Mouse (Mus musculus) left cerebral cortex, adult 8-10 months (tissue): ENCODE results near the gene Map3k20. TPM values are rescaled to one million over a fixed set of nuclear protein-coding genes. Genes with fewer than 3 reads are reported as not detected.

ENCODE experiments used
- DNase-seq, 2 experiments: peaks; one replicate each; pipeline ENCODE4 v3.0.0; 2022; ENCODE audit warnings: low spot score in 2 of 2
- total RNA-seq, 4 experiments: library from RNA; stranded (reverse); gene quantifications; 2 replicates each; pipeline ENCODE4 v1.2.4; 2022

Gene Map3k20
- total RNA-seq, 4 experiments from 2014 or later: 8.7 to 13.5 (median 10.0) TPM

DNA sequence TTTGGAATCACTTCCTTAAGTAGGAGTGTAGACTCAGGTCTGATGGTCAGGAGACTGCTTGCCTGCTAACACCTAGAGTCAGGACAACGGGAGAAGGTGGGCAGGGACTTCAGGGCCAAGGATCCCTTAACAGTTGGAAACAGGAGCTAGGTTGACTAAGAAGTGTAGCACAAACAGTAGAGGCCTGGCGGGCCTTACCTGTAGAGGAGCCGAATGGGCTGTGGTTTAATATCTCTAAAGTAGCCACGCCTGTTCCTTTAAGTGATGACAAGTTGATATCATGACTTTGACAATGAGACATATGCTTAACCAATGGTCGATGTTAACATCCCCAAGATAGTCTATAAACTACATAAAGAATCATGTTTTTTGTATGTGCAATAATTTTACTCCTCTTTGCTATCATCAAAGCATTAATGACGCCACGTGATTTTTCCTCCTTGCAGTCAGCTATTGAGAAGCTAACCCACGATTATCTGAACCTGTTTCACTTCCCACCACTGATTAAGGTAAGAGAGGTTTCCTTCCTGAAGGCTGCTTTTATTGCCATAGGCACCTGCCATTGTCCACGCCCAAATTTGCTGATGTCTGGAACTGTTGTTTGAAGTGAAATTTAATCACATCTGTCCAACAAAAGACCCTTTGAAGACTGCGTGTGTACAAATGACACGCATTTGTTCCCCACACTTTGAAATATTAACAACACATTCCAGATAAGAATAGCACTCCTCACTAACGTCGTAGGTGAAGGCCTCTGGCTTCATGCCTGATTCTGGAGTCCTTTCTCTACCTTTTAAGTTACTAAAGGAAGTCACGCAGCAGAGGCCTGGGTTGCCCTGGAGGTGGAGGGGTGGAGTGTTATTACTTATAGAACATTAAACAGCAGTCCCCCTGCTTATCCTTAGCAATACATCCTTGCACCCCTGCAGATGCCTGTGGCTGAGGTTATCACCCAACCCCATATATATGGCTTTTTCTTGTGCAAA is 131.0 kb downstream of the Map3k20 start:
- DNase-seq: no peak

DNA sequence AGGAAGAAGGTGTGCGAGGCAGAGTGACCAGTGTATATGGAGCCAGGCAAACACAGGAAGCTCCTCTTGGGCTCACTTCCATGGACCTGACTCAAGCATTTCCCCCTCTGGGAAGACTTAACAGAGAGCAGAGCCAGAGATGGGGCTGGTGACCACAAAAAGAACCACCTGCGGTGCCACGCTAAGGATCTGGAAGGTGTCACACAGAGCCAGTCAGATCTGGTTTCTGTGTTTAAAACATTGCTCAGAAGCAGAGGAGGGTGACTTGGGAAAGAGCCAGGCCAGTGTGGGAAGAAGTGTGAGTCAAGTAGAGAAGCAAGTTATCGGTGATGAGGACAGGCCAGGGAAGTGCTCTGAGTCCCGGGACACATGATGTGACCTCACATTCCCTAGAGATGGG is 135.1 kb downstream of the Map3k20 start:
- no peak for DNase-seq

GRCm38 (mm10) chr2:72424656-72425055 is 139.2 kb downstream of the Map3k20 start:
- no peak for DNase-seq

DNA sequence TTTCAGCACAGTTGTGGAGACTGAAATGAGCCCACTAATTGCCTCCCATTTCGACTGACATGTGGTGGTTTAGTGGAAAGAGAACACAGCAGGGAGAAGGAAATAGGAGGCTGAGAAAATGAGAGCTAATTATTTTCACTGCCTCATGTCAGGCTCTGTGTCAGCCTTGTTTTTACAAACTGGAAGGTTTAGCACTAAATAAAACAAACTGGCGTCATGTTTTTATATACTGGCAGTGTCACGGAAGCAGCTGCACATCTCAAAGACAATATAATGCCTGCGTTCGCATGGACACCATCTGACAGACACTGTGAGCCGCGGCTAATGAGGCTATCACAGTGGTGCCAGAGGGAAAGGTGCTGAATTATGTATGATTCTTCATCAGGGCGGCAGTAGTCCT is 141.3 kb downstream of the Map3k20 start:
- no peak for DNase-seq

- DNase-seq: no peak
Measured at GRCm38 (mm10) chr2:72427288-72427687, 141.9 kb downstream of the Map3k20 start.

GRCm38 (mm10) chr2:72438941-72439533 is 153.6 kb downstream of the Map3k20 start:
- DNase-seq: no peak

- no peak for DNase-seq
Measured at GRCm38 (mm10) chr2:72441010-72441409, 155.6 kb downstream of the Map3k20 start.

DNA sequence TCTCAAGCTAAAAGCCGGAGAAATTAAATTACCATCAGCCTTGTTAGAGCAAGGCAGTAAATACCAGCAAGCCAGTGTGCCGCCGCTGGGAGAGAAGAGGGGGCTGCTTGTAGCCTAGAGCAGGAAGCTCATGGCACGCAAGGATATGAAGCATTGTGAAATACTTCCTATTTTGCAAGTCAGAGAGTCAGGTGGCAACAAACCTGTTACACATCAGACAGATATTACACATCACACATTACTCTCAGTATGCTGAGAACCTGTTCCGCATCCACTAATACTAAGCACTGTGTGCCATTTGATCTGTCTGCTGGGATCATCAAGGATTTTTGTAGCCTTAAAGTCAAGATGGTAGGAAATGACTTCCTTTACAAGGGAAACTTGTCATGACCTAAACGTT is 157.4 kb downstream of the Map3k20 start:
- no peak for DNase-seq

GRCm38 (mm10) chr2:72443960-72444359 is 158.5 kb downstream of the Map3k20 start:
- DNase-seq: no peak

DNA sequence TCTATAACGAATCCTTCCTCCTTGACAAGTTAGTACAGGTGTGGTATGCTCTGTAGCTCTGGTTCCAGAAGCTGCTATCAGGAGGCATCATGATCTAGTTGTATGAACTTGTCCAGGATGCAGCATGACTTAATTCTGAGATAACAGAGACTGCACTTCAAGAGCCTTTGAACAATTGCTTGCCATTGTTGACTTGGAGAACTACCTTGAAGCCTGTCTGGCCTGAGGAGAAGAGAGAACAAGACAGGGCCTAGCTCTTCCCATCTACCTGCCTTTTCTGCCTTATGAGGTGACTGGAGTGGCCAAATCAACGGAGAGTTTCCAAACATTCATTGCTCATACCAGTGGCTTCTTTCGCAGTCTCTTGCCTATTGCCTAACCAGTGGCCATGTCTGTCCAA is 160.7 kb downstream of the Map3k20 start:
- no peak for DNase-seq

- DNase-seq: no peak
Measured at GRCm38 (mm10) chr2:72446615-72447014, 161.2 kb downstream of the Map3k20 start.

- DNase-seq: no peak
Measured at GRCm38 (mm10) chr2:72453563-72453962, 168.1 kb downstream of the Map3k20 start.

DNA sequence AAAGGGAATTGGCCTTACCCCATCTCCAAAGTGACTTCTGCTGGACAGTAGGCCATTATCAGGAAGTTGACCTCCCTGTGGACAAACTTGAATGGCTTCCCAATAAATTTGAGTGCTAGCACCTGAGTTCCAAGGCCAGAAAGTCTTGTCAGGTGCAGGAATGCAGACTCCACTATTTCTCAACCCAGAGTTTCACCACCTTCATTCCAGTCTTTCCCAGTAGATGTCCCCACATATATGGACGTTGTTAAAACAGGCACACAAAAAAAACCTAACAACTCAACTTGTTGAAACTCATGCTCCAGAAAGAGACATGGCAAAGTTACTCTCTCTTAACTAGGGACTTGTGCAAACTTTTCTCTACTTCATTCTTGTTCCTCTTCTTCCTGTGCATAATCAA is 170.8 kb downstream of the Map3k20 start:
- no peak for DNase-seq

- no peak for DNase-seq
Measured at GRCm38 (mm10) chr2:72464376-72465014, 179.1 kb downstream of the Map3k20 start.

GRCm38 (mm10) chr2:72467604-72468003 is 182.2 kb downstream of the Map3k20 start:
- no peak for DNase-seq

DNA sequence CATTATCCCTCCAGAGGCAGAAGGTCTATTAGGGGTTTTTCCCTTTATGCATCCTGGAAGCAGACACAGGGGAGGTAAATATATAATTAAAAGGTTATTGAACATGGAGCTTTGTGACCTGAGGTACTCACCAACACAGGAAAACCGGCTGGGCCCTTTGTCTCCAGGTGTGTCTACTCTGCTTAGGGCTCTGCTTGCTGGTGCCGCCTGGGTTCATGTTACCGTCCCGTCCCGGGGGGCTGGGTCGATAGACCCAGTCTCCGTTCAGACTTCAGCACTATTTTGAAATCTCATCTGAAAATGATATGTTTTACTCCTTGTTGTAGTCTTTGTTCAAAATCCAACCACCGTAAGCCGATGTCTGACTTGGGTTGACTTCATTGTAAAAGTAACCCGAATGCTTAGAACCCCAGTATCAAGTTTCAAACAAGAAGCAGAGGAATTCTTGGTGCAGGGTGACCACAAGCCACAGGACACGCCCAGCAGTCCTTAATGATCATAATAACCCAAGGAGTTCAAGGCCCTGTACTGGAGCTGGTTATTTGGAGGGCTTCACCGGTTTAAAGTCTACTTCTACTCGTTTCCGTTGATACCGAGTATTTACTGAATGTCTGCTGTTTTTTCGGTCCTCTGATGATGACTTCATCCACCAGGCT is 186.1 kb downstream of the Map3k20 start:
- DNase-seq: no peak

- no peak for DNase-seq
Measured at GRCm38 (mm10) chr2:72474531-72475287, 189.3 kb downstream of the Map3k20 start.

DNA sequence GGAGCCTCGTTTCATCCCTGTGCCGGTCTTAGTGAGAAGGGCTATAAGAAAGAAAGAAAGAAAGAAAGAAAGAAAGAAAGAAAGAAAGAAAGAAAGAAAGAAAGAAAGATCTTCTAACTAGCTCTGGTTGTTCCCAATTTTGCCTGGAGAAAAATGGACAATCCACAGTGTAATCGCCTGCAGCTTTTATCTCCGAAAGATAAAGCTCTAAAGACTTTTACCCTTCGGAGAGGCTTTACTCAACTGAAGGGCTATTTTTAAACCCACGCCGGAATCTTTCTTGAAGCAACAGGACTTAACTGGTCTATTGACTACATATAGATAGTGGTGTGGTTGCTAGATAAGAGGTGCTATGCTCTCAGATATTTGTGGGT is 190.0 kb downstream of the Map3k20 start:
- no peak for DNase-seq

- DNase-seq: peak; percentile 18 to 42
Measured at GRCm38 (mm10) chr2:72475797-72476485, 190.5 kb downstream of the Map3k20 start, which contains the start of gene Cdca7. Gene Cdca7 (plus strand): TSS chr2:72476159.

DNA sequence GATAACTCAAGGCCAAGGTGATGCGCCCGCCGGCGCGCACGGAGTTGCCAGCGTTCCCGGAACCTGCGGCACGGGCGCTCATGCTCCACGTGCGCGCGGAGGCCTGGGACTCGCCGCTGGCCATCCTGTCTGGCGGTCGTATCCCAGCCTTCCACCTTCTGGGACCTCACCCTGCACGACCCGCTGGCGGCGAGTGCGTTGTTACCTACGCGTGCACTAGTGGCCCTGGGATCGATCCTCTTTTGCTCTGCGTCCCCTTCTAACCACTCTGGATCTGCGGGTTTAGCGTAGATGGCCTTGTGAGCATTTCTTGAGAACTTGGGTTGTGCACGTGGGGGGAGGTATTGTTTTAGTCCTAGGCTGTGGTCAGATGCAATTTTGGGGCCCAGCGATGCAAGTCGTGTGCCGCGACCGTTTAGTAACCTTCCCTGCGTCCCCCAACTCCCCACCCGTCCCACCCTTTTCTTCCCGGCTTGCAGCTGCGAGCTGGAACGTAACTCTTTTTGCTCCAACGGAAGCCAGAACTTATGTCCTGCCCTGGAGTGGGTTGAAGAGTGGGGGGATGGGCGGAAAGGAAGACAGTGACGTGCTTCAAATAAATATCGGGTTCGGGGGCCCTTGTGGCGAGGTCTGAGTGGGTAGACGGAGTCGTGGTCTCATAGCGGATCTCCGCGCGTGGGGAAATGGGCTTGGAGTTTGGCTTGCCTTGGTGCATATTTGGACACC is 191.2 kb downstream of the Map3k20 start:
- DNase-seq: no peak
